Mouse (Mus musculus) cerebellum, adult 8-10 months (tissue): Measurements from ENCODE around the gene Pik3cd.
"Not testable (repeated sequence)": the region's sequence is repeated elsewhere in the genome, so short reads cannot be mapped to it uniquely, and the experiment has no call there.

ENCODE experiments used
- DNase-seq: peaks from one replicate; pipeline ENCODE4 v3.0.0; 2022

Pik3cd gene

GRCm38 (mm10) chr4:149641956-149642355 is 60.4 kb downstream of the Pik3cd start:
- no peak for DNase-seq

DNA sequence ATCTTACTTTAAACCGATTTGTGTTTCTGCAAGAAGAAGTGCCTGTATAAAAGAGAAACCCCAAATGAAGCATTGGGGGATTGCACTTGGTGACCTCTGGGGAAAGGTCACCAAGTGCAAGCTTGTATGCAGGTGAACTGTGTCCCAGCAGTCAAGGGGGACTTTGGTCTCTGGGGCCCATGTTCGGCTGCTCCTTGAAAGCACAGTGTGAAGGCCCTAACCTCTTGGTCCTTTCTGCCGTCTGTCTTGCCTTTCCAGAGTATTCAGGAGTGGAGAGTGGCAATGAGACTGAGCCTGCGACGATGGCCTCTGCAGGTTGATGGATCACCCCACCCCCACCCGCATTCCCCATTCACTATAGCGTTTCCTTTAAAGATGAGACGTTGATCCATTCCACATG is 61.0 kb downstream of the Pik3cd start:
- no peak for DNase-seq

- no peak for DNase-seq
These were observed 61.5 kb downstream of the Pik3cd start for GRCm38 (mm10) chr4:149640831-149641230.

- no peak for DNase-seq
These were observed 64.4 kb downstream of the Pik3cd start for GRCm38 (mm10) chr4:149637942-149638341.

- no peak for DNase-seq
These were observed 66.4 kb downstream of the Pik3cd start for GRCm38 (mm10) chr4:149635915-149636415.

GRCm38 (mm10) chr4:149634966-149635365 is 67.4 kb downstream of the Pik3cd start:
- no peak for DNase-seq

DNA sequence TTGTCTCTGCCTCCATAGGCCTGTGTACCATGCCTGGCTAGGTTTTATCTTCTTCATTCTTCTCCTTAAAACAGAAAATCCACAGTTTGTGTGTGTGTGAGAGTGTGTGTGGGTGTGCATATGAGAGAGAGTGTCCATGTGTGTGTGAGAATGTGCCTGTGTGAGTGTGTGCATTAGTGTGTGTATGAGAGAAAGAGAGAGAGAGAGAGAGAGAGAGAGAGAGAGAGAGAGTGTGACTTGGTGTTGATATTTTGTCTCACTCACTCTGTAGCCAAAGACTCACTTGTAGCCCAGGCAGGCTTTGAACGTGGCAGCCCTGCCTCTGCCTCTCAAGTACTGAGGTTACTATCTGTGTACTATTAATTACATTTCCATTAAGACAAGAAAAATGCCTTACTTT is 68.2 kb downstream of the Pik3cd start:
- no peak for DNase-seq

- no peak for DNase-seq
These were observed 69.6 kb downstream of the Pik3cd start for GRCm38 (mm10) chr4:149632670-149633307.

- DNase-seq, result no peak
These were observed 73.6 kb downstream of the Pik3cd start for GRCm38 (mm10) chr4:149628810-149629209.

DNA sequence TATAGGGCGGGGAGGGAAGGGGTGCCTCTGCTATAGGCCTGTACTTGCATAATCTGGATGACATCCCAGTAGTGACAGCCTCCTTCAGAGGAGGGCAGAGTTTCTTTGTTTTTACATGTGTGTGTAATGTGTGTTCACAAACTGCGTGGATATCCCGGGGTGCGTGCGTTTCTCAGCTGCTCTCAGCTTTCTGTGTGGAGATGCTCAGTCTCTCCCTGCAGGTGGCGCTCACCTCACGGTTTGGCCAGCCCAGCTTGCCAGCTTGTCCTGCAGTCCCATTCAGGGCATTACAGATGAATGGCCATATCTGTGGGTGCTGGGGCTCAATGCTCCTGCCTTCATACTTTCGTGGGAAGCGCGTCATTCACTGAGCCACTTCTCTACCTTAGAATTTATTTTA is 74.0 kb downstream of the Pik3cd start:
- DNase-seq, result peak; percentile 61

- DNase-seq, result no peak
These were observed 75.6 kb downstream of the Pik3cd start for GRCm38 (mm10) chr4:149626809-149627208.

- no peak for DNase-seq
These were observed 78.7 kb downstream of the Pik3cd start for GRCm38 (mm10) chr4:149623711-149624110.

DNA sequence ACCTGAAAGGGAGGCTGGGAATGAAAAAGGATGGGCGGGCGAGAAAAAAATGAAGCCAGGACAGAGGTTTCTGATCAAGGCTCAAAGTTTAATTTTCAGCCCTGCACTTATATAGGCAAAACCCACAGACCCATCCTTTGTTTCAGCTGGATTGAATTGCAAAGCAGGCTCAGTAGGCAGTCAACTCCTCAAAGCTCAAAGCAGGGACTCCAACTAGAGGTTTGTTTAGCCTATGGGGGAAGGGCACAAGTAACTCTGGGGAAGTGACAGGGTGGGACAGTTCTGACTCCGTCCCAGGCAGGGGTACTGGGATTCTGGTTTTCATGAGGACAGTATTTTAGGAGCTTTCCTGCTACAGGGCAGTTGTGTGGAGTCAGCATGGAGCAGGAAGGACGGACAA is 81.1 kb downstream of the Pik3cd start:
- no peak for DNase-seq

GRCm38 (mm10) chr4:149619988-149620387 is 82.4 kb downstream of the Pik3cd start:
- DNase-seq, result no peak

DNA sequence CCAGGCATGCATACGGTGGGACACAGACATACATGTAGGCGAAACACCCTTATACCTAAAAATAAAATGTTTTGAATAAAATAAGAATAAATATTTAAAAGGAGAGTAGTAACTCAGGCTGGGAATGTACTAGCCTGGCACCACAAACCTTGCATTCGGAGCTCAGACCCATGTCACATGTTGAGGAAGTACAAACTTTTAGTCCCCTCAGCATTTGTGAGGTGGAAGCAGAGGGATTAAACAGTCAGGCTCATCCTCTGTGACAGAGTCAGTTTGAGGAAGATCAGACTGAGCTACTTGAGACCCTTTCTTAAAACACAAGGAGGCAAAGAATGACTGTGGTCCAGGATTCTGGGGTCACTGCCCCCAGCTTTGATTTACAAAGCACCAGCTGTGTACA is 85.4 kb downstream of the Pik3cd start:
- DNase-seq, result not testable (repeated sequence)

GRCm38 (mm10) chr4:149614869-149615268 is 87.5 kb downstream of the Pik3cd start:
- no peak for DNase-seq

GRCm38 (mm10) chr4:149613497-149613896 is 88.9 kb downstream of the Pik3cd start:
- not testable (repeated sequence) for DNase-seq

GRCm38 (mm10) chr4:149611376-149612044 is 90.9 kb downstream of the Pik3cd start:
- peak; percentile 56 for DNase-seq

- DNase-seq, result no peak
These were observed 92.9 kb downstream of the Pik3cd start for GRCm38 (mm10) chr4:149609256-149610025.

DNA sequence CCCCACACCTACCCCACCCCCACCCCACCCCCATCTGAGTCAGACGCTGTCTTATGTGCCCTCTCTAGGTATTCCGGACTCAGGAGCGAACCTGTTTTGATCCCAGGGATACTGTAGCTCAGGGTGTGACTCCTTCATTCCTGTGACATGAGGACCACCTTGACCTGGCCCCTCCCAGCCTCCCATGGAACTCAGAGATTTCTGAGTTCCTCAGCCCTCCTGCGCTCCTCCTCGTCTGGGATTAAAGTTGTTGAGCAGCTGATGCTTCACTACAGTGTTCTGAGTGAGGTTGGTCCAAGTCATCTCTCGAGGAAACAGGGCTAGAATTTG is 94.1 kb downstream of the Pik3cd start:
- no peak for DNase-seq

DNA sequence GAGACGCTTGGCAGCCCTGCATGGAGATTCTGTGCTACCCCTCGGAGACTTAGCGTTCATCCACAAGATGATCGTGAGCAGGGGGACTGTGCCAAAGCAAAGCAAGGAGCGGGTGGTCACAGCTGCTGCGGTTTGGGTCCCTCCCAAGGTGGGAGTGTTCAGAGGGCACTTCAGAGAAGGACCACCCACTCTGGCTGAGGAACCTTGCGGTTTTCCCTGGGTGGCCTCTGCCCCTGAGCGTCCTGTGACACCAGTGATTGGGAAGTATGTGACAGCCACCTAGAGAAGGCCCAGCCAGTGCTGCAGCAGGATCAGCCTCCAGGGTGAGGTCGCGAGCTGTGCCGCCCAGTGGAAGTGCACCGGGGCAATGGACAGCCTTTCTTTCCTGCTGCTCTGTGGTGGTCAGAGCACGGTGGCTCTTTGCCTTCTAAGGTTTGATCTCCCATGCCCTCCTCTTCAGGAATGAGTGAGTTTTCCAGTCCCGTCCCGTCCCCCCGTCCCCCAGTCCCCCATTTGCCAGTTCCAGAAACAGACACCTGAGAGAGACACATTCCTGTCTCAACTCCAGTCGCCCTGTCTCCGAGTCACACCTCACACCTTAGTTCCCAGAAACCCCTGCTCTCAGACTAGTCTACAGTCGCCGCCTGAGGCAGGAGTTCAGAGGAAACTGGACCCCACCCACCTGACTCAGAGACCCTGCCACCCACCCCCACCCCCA is 94.6 kb downstream of the Pik3cd start:
- DNase-seq, result no peak

- DNase-seq, result no peak
These were observed 95.5 kb downstream of the Pik3cd start for GRCm38 (mm10) chr4:149606766-149607358.

DNA sequence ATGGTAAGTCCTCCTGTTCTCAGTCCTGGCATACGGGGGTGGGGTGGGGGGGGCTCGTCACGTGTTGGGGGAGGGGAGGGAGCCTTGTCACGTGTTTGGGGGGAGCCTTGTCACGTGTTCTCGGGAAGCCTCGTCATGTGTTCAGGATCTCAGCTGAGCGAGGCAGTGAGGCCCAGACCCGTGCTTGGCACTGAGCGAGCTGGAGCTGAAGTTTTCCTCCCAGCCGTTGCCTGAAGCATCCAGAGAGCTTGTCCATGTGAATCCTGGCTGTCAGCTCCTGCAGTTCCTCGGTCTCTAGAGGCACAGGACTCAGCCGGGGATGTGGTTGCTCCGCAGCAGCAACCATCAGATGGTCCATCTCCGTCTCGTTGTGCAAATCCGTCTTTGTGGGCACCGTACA is 96.3 kb downstream of the Pik3cd start:
- DNase-seq, result no peak
